Mouse (Mus musculus) urinary bladder, postnatal 0 days (tissue): Measurements from ENCODE around the gene Lrfn2. TPM values are rescaled to one million over a fixed set of nuclear protein-coding genes. Genes with fewer than 3 reads are reported as not detected.

Source experiments
- microRNA-seq: library from miRNA; unstranded; fragments of <30 nt; microRNA quantifications from one replicate; pipeline ENCODE4, GENCODE M21; 2016
- polyA plus RNA-seq: library from polyadenylated mRNA; unstranded; fragments of >200 nt; fragmentation: Nextera tagmentation; extraction: Ambion mirVana; gene quantifications from 2 replicates; pipeline ENCODE4 v1.2.1, GENCODE M21; 2015

The Lrfn2 gene
- polyA plus RNA-seq, result 0.10 and 0.16 TPM in 2 replicates

GRCm38 (mm10) chr17:48931621-48932405 is at the start of gene Lrfn2:
TSS of gene Lrfn2 (plus strand) at chr17:48932379.

Small RNA genes within 50 kb of the gene (microRNA-seq; reads per million reads assigned to microRNA genes)
- gene Gm44304, result not detected
